Mouse (Mus musculus) hindbrain, embryonic 12.5 days (tissue): ENCODE results near the gene Gse1. TPM values are rescaled to one million over a fixed set of nuclear protein-coding genes. Genes with fewer than 3 reads are reported as not detected.

Source experiments
- ATAC-seq: fragments of 200-750 bp; cut with Nextera tagmentation; 2 replicates; pipeline ENCODE4 v1.8.0; 2017; ENCODE audit warnings: moderate TSS enrichment; ENCODE audit not compliant: low FRiP score
- H3K27ac ChIP-seq: fragments of 300-500 bp; sonication (generic); 2 replicates; pipeline ENCODE4 v1.5.1; 2016; ENCODE audit warnings: mild to moderate bottlenecking
- H3K27me3 ChIP-seq: fragments of 300-500 bp; sonication (generic); 2 replicates; pipeline ENCODE4 v1.6.1; 2016; ENCODE audit warnings: mild to moderate bottlenecking
- H3K36me3 ChIP-seq: fragments of 300-500 bp; sonication (generic); 2 replicates; pipeline ENCODE4 v1.6.1; 2016; ENCODE audit warnings: mild to moderate bottlenecking
- H3K4me1 ChIP-seq: fragments of 300-500 bp; sonication (generic); 2 replicates; pipeline ENCODE4 v1.6.1; 2016
- H3K4me2 ChIP-seq: fragments of 300-500 bp; sonication (generic); replicated peaks from 2 replicates; pipeline ENCODE4 v1.6.1; 2016; ENCODE audit warnings: mild to moderate bottlenecking
- H3K4me3 ChIP-seq: fragments of 300-500 bp; sonication (generic); 2 replicates; pipeline ENCODE4 v1.5.1; 2016; ENCODE audit warnings: mild to moderate bottlenecking
- H3K9ac ChIP-seq: fragments of 300-500 bp; sonication (generic); 2 replicates; pipeline ENCODE4 v1.6.1; 2016; ENCODE audit warnings: mild to moderate bottlenecking, moderate library complexity
- H3K9me3 ChIP-seq: fragments of 300-500 bp; sonication (generic); replicated peaks from 2 replicates; pipeline ENCODE4 v1.6.1; 2016; ENCODE audit warnings: mild to moderate bottlenecking
- WGBS: fragments of 180-500 bp; shearing (Covaris S2); methylation state at CpG from one replicate; pipeline ENCODE4 v1.1.7; 2016; 5-methylcytosine and 5-hydroxymethylcytosine counted together
- polyA plus RNA-seq: library from polyadenylated mRNA; unstranded; fragments of >200 nt; fragmentation: Nextera tagmentation; extraction: Ambion mirVana; gene quantifications from 2 replicates; pipeline ENCODE4 v1.2.1, GENCODE M21; 2016

Gse1 gene
- polyA plus RNA-seq, 1 experiment from 2014 or later, result 24.0 TPM

DNA sequence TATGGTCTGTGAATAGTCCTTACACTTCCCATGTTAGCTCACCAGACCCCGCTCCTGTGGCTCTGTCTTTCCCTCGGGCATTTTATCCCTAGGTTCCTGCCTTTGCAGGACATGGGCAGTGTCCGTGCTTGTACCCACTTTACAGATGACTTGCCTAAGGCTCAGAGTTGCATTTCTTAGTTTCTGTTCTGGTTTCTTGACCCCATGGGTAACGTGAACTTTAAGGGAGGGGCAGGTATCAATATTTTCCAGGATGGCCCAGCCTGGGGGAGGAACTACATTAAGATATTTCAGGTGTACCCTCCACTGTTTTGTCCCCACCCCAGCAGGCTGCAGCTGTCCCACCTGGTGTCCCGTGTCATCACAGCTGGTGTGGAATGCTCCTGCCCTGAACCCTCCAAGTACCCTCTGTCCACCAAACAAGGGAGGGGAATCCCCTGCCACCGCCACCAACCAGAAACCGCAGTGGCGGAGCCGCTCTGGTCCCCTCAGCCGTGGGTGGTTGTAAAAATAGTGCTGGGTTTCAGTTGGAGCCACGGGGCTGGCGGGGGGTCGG is 36.2 kb downstream of the Gse1 start:
- Histone ChIP-seq H3K4me3 (no peak overlapping the region), H3K9ac (peak overlapping the region; percentile 23; the same call in 1 of the 2 replicates), H3K9me3 (no peaks in the 10 kb centered on the region), H3K36me3 (no peaks in the 10 kb centered on the region), H3K27me3 (no peaks in the 10 kb centered on the region), H3K4me2 (peak overlapping the region; percentile 21), H3K27ac (peak overlapping the region; percentile 91), H3K4me1 (peaks cover 82% of the 10 kb centered on the region)
- ATAC-seq, result peak; percentile 12
- 25% methylated on average over 13 of the region's 13 CpGs for WGBS

GRCm38 (mm10) chr8:120264944-120265453 is 36.7 kb downstream of the Gse1 start:
- WGBS, result under 1% methylated on average over 16 of the region's 16 CpGs
- Histone ChIP-seq H3K9me3 (no peaks in the 10 kb centered on the region), H3K9ac (peak overlapping the region; percentile 23; the same call in 1 of the 2 replicates), H3K27me3 (no peaks in the 10 kb centered on the region), H3K27ac (peak overlapping the region; percentile 91), H3K4me3 (no peak overlapping the region), H3K4me2 (peak overlapping the region; percentile 21), H3K4me1 (peaks cover 82% of the 10 kb centered on the region), H3K36me3 (no peaks in the 10 kb centered on the region)
- ATAC-seq, result peak; percentile 64

DNA sequence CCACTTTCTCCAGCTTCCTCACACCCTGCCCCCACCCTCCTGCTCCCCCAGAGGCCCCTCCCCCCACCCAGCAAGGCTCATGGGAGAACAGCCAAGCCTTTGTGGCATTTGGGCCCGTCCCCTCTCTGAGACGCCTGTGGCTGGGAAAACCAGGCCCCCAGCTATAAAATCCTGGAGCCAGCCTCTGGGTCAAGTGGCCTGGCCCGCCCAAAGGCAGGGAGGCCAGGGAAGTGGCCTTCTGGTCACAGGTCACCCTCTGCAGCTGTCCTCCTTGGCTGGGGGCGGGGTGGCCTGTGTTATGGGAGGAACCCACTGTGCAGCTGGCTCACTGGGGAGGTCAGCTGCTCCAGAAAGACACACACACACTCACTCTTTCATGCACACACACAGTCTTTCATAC is 37.2 kb downstream of the Gse1 start:
- H3K4me2 ChIP-seq, result peak overlapping the region; percentile 21; the same call in 1 of the 2 replicates
- no peaks in the 10 kb centered on the region for H3K36me3 ChIP-seq
- H3K27me3 ChIP-seq, result 0 out of 2 replicates have a peak, but pooled peaks cover 2% of the 10 kb centered on the region
- H3K9ac ChIP-seq, result no peak overlapping the region
- H3K4me1 ChIP-seq, result peaks cover 82% of the 10 kb centered on the region
- no peak overlapping the region for H3K4me3 ChIP-seq
- peak overlapping the region; percentile 91 for H3K27ac ChIP-seq
- peak; percentile 55 for ATAC-seq
- H3K9me3 ChIP-seq, result no peaks in the 10 kb centered on the region
- 7% methylated on average over 4 of the region's 4 CpGs for WGBS

- Histone ChIP-seq H3K9me3 (0 out of 2 replicates have a peak, but pooled peaks cover 3% of the 10 kb centered on the region), H3K36me3 (no peaks in the 10 kb centered on the region), H3K4me2 (no peak overlapping the region), H3K4me3 (no peak overlapping the region), H3K9ac (0 out of 2 replicates have a peak overlapping the region, but pooled peaks have one; percentile 23), H3K27ac (peak overlapping the region; percentile 60; the same call in 1 of the 2 replicates), H3K27me3 (0 out of 2 replicates have a peak, but pooled peaks cover 4% of the 10 kb centered on the region), H3K4me1 (peaks cover 66% of the 10 kb centered on the region)
- 66% methylated on average over 17 of the region's 19 CpGs for WGBS
- no peak for ATAC-seq
Measured at GRCm38 (mm10) chr8:120268541-120268980, 40.3 kb downstream of the Gse1 start.

DNA sequence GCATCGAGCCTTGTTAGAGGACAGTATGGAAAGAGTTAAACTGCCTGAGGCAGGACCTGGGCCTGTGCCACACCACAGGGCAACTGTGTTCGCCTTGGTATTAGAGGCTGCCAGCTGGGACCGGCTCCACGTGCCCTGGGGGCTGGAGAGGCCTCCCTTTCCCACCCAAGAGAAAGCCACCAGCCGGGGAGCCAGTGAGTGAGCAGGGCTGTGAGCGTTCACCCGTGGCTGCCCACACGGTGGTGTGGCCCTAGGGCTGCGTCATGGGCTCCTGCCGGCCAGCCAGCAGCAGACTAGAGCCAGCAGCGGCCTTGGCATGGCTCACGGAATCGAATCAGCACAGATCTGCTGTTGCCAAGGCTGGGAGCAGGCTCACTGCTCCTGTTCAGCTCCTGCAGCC is 42.2 kb downstream of the Gse1 start:
- Histone ChIP-seq H3K9me3 (0 out of 2 replicates have a peak, but pooled peaks cover 3% of the 10 kb centered on the region), H3K4me2 (no peak overlapping the region), H3K36me3 (no peaks in the 10 kb centered on the region), H3K27me3 (0 out of 2 replicates have a peak, but pooled peaks cover 4% of the 10 kb centered on the region), H3K4me1 (peaks cover 59% of the 10 kb centered on the region), H3K27ac (no peak overlapping the region), H3K4me3 (no peak overlapping the region), H3K9ac (no peak overlapping the region)
- 58% methylated on average over 13 of the region's 13 CpGs for whole genome bisulfite sequencing
- ATAC-seq, result no peak

- Histone ChIP-seq H3K4me3 (no peak overlapping the region), H3K4me2 (no peak overlapping the region), H3K27ac (no peak overlapping the region), H3K9ac (no peak overlapping the region), H3K36me3 (no peaks in the 10 kb centered on the region), H3K9me3 (0 out of 2 replicates have a peak, but pooled peaks cover 3% of the 10 kb centered on the region), H3K4me1 (peaks cover 52% of the 10 kb centered on the region), H3K27me3 (peaks cover 14% of the 10 kb centered on the region; the same call in 1 of the 2 replicates)
- WGBS, result 84% methylated on average over 4 of the region's 4 CpGs
- no peak for ATAC-seq
Measured at GRCm38 (mm10) chr8:120273430-120273829, 45.2 kb downstream of the Gse1 start.

DNA sequence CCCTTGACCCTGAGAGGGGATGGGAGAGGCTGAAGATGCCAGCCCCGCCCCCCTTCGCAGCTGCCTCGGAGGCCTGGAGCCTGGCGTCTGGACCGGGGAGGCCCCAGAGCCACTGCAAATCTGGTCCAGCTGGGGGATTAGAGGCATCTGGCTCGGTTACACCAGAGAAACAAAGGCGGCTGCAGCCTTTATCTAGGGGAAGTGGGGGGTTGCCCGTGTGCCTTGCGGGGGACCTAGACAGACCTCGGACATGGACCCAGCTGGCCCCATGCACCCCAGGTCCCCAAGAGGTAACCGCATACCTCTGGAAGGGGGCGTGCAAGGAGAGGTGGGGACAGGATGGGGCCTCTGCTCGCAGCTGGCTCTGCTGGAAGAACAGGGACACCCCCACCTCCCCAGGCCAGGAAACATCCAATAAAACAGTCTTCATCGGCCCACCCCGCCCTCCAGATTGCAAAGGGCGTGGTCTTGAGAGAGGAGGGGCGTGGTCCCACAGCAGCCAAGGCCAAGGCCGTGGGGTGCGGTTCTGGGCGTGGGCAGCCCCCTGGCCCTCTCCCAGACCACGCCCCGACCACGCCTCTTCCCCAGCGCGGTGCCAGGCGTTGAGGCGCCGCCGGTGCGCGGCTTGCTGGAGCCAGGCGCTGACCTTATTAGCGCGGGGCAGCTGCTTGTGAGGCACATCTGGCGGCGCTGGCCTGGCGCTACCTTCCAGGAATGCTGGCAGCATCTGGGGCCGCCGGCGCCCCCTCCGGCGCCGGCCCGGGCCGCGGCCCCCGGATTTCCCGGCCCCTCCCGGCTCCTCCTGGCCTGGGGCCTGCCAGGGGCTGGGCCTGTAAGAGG is 48.0 kb downstream of the Gse1 start:
- H3K36me3 ChIP-seq, result no peaks in the 10 kb centered on the region

GRCm38 (mm10) chr8:120276891-120277426 is 48.7 kb downstream of the Gse1 start:
- peaks cover 22% of the 10 kb centered on the region for H3K27me3 ChIP-seq
- peak overlapping the region; percentile 31 for H3K4me3 ChIP-seq
- peak overlapping the region; percentile 42 for H3K9ac ChIP-seq
- 0 out of 2 replicates have a peak, but pooled peaks cover 3% of the 10 kb centered on the region for H3K9me3 ChIP-seq
- H3K4me1 ChIP-seq, result peaks cover 56% of the 10 kb centered on the region
- 5% methylated on average over 16 of the region's 16 CpGs for WGBS
- no peaks in the 10 kb centered on the region for H3K36me3 ChIP-seq
- peak; percentile 30; the same call in 1 of the 2 replicates for ATAC-seq
- peak overlapping the region; percentile 90 for H3K27ac ChIP-seq
- peak overlapping the region; percentile 69 for H3K4me2 ChIP-seq

More for the DNA sequence above, 48.0 kb downstream of the Gse1 start:
- WGBS, result under 1% methylated on average over 45 of the region's 49 CpGs
- ATAC-seq, result peak; percentile 73
- Histone ChIP-seq H3K4me3 (peak overlapping the region; percentile 31), H3K27me3 (peaks cover 22% of the 10 kb centered on the region), H3K9me3 (0 out of 2 replicates have a peak, but pooled peaks cover 3% of the 10 kb centered on the region), H3K9ac (peak overlapping the region; percentile 42), H3K27ac (peak overlapping the region; percentile 90), H3K4me1 (peaks cover 53% of the 10 kb centered on the region), H3K4me2 (peak overlapping the region; percentile 69)

DNA sequence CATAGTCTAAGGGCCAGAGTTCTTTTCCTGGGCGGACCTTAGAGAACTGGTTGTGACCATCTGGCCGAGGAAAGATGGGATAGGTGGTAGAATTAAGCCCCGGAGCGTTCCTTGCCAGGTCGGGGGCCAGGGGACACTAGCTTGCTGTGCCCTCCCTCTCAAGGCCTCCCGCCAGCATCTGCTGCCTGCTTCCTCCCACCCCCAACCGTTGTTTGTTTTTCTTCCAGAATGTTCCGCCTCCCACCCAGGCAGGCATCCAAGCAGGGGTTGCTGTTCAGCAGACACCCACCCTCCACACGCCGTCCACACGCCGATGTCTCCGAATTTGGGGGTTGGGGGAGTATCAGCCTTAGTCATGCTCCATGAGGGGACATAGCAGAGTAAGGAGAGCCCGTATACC is 49.8 kb downstream of the Gse1 start:
- Histone ChIP-seq H3K27ac (0 out of 2 replicates have a peak overlapping the region, but pooled peaks have one; percentile 5), H3K27me3 (peaks cover 22% of the 10 kb centered on the region), H3K9ac (no peak overlapping the region), H3K4me1 (peaks cover 64% of the 10 kb centered on the region), H3K4me3 (no peak overlapping the region), H3K4me2 (no peak overlapping the region), H3K36me3 (no peaks in the 10 kb centered on the region), H3K9me3 (no peaks in the 10 kb centered on the region)
- 76% methylated on average over 14 of the region's 14 CpGs for WGBS
- no peak for ATAC-seq

- ATAC-seq, result no peak
- WGBS, result 89% methylated on average over 8 of the region's 8 CpGs
- no peak overlapping the region for H3K4me2 ChIP-seq
- H3K4me3 ChIP-seq, result no peak overlapping the region
- H3K9ac ChIP-seq, result no peak overlapping the region
- peaks cover 22% of the 10 kb centered on the region for H3K27me3 ChIP-seq
- no peaks in the 10 kb centered on the region for H3K9me3 ChIP-seq
- H3K36me3 ChIP-seq, result no peaks in the 10 kb centered on the region
- no peak overlapping the region; the same call in 1 of the 2 replicates for H3K27ac ChIP-seq
- peaks cover 75% of the 10 kb centered on the region for H3K4me1 ChIP-seq
Measured at GRCm38 (mm10) chr8:120279418-120279817, 51.2 kb downstream of the Gse1 start.

DNA sequence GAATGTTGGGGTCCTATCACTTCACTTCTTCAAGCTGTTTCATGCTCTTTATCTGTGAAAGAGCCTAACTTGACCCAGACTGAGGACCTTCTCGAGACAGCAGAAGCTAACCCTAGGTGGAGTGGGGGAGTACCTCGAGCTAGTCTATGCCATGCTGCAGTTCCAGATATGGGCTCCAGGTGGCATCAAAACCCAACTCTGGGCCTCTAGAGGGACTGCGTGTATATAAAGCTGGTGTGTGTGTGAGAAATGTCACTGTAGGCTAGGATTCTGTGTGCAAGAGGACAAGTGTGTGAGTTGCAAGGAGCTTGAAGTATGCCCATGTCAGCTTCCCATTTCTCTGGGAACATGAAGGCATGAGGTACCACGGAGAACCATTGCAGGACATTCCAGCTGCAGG is 53.2 kb downstream of the Gse1 start:
- Histone ChIP-seq H3K36me3 (no peaks in the 10 kb centered on the region), H3K4me1 (peaks cover 76% of the 10 kb centered on the region), H3K4me2 (no peak overlapping the region), H3K27ac (no peak overlapping the region), H3K9me3 (no peaks in the 10 kb centered on the region), H3K27me3 (peaks cover 22% of the 10 kb centered on the region), H3K4me3 (no peak overlapping the region), H3K9ac (no peak overlapping the region)
- ATAC-seq, result peak; percentile 42; the same call in 1 of the 2 replicates
- WGBS, result 21% methylated on average over 4 of the region's 4 CpGs

GRCm38 (mm10) chr8:120282465-120282864 is 54.2 kb downstream of the Gse1 start:
- WGBS, result 50% methylated on average over 5 of the region's 5 CpGs
- no peak for ATAC-seq
- H3K9ac ChIP-seq, result peak overlapping the region; percentile 51; the same call in 1 of the 2 replicates

More at GRCm38 (mm10) chr8:120282465-120282864, 54.2 kb downstream of the Gse1 start:
- no peak overlapping the region for H3K4me2 ChIP-seq
- no peak overlapping the region for H3K4me3 ChIP-seq
- no peaks in the 10 kb centered on the region for H3K36me3 ChIP-seq
- peak overlapping the region; percentile 50 for H3K27ac ChIP-seq
- H3K4me1 ChIP-seq, result peaks cover 70% of the 10 kb centered on the region
- H3K27me3 ChIP-seq, result peaks cover 18% of the 10 kb centered on the region
- no peaks in the 10 kb centered on the region for H3K9me3 ChIP-seq
